Mouse (Mus musculus) hindbrain, embryonic 10.5 days (tissue): ENCODE measurements around the gene Ung. TPM values are rescaled to one million over a fixed set of nuclear protein-coding genes. Genes with fewer than 3 reads are reported as not detected.

Source experiments
- DNase-seq: peaks from one replicate; pipeline ENCODE4 v3.0.0-alpha.2; 2017; ENCODE audit warnings: low spot score
- H3K27ac ChIP-seq: fragments of 300-500 bp; sonication (generic); 2 replicates; pipeline ENCODE4 v1.5.1; 2016; ENCODE audit warnings: mild to moderate bottlenecking, moderate library complexity
- H3K27me3 ChIP-seq: fragments of 300-500 bp; sonication (generic); 2 replicates; pipeline ENCODE4 v1.6.1; 2016; ENCODE audit warnings: mild to moderate bottlenecking; ENCODE audit not compliant: poor library complexity, insufficient read depth, severe bottlenecking
- H3K36me3 ChIP-seq: fragments of 300-500 bp; sonication (generic); 2 replicates; pipeline ENCODE4 v1.6.1; 2016; ENCODE audit warnings: mild to moderate bottlenecking, moderate library complexity
- H3K4me1 ChIP-seq: fragments of 300-500 bp; sonication (generic); replicated peaks from 2 replicates; pipeline ENCODE4 v1.6.1; 2016; ENCODE audit warnings: mild to moderate bottlenecking
- H3K4me3 ChIP-seq: fragments of 300-500 bp; sonication (generic); 2 replicates; pipeline ENCODE4 v1.5.1; 2016; ENCODE audit warnings: mild to moderate bottlenecking, moderate library complexity
- H3K9me3 ChIP-seq: fragments of 300-500 bp; sonication (generic); 2 replicates; pipeline ENCODE4 v1.6.1; 2016; ENCODE audit warnings: mild to moderate bottlenecking, moderate library complexity
- WGBS: fragments of 180-500 bp; shearing (Covaris S2); methylation state at CpG from one replicate; pipeline ENCODE4 v1.1.7; 2016; 5-methylcytosine and 5-hydroxymethylcytosine counted together
- polyA plus RNA-seq: library from polyadenylated mRNA; unstranded; fragments of >200 nt; fragmentation: Nextera tagmentation; extraction: Ambion mirVana; gene quantifications from 2 replicates; pipeline ENCODE4 v1.2.1, GENCODE M21; 2016

Ung gene
- polyA plus RNA-seq, 1 experiment from 2014 or later: 41.9 TPM

DNA sequence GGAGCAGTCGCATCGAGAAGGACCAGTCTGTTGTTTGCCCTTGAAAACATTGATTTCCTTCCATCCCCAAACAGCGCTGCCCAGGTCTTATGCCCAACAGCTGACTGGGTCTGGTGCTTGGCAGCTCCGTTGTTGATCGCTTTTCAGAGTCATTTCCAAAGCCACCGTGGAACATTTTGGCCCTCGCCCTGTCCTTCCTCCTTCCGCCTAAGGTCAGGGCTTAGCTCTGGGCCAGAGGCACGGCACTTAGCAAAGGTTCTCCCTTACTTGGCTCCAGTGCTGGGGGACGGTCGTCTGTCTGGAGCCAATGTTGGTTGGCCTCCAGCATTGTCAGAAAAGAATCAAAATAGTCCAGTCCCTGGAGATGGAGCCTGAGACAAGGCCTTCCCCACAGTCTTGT, 49.4 kb downstream of the Ung start:
- Histone ChIP-seq H3K27me3 (peaks cover 3% of the 10 kb centered on the region; the same call in 1 of the 2 replicates), H3K27ac (no peak overlapping the region), H3K4me3 (no peak overlapping the region), H3K36me3 (no peaks in the 10 kb centered on the region), H3K4me1 (peaks cover 16% of the 10 kb centered on the region), H3K9me3 (no peaks in the 10 kb centered on the region)
- 86% methylated on average over 11 of the region's 11 CpGs for WGBS
- no peak for DNase-seq

DNA sequence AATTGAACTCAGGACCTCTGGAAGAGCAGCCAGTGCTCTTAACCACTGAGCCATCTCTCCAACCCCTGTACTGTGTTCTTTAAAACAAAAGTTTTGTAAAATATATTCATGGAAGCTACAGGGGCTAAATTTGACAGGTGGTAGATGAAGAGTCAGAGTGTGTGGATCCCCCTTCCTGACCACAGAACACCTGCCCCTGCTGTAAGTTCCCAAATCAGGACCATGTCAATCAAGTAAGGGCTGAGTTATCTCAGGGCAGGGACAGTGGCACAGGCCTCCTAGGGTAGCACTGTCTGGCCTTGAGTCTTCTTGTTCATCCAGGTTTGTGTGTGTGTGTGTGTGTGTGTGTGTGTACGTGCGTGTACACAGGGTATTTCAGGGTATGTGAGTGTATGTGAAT, 53.3 kb downstream of the Ung start:
- Histone ChIP-seq H3K4me1 (no peaks in the 10 kb centered on the region), H3K9me3 (no peaks in the 10 kb centered on the region), H3K4me3 (no peak overlapping the region), H3K36me3 (no peaks in the 10 kb centered on the region), H3K27ac (no peak overlapping the region), H3K27me3 (no peaks in the 10 kb centered on the region)
- 85% methylated on average over 2 of the region's 2 CpGs for WGBS
- DNase-seq: no peak

DNA sequence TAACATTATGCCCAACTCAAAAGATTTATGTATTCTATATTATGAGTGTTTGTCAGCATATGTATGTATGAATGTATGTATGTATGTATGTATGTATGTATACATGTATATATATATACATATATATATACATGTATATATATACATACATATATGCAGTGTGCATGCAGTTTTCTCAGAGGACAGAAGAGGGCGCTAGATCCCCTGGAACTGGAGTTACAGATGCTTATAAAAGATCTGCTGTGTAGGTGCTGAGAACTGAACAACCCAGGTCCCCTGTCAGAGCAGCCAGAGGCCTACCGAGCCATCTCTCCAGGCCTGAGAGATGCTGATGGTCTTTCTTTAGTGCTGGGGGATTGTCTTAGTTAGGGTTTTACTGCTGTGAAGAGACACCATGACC, 56.9 kb downstream of the Ung start:
- Histone ChIP-seq H3K9me3 (no peaks in the 10 kb centered on the region), H3K36me3 (no peaks in the 10 kb centered on the region), H3K27me3 (no peaks in the 10 kb centered on the region), H3K27ac (no peak overlapping the region), H3K4me1 (peaks cover 5% of the 10 kb centered on the region; the same call in 1 of the 2 replicates), H3K4me3 (no peak overlapping the region)
- DNase-seq: no peak
- WGBS: 75% methylated on average over 2 of the region's 2 CpGs

Other genes starting within 250 kb of the Ung start
- gene Coro1c, start 221.6 kb upstream of the Ung start, polyA plus RNA-seq: 248 and 258 TPM in 2 replicates
- 14.8 and 16.9 TPM in 2 replicates for gene Ssh1, start 136.5 kb upstream of the Ung start, polyA plus RNA-seq
- gene Dao, start 126.7 kb upstream of the Ung start, polyA plus RNA-seq: not detected in 2 replicates
- 12.3 and 13.2 TPM in 2 replicates for gene Usp30, start 64.9 kb upstream of the Ung start, polyA plus RNA-seq
- gene Svop, start 38.8 kb upstream of the Ung start, polyA plus RNA-seq: 11.3 and 30.3 TPM in 2 replicates
- 13.1 and 13.4 TPM in 2 replicates for gene Alkbh2, start 2.2 kb upstream of the Ung start, polyA plus RNA-seq
- gene Acacb, start 16.1 kb downstream of the Ung start, polyA plus RNA-seq: 1.8 TPM in 2 replicates
- gene Foxn4, start 143.4 kb downstream of the Ung start, polyA plus RNA-seq: 4.0 and 4.2 TPM in 2 replicates
- 0.59 and 0.73 TPM in 2 replicates for gene Myo1h, start 158.8 kb downstream of the Ung start, polyA plus RNA-seq